Mouse (Mus musculus): ENCODE measurements at regions not wholly inside any gene's neighbourhood (a gene's known extent, or its start where the extent isn't known, plus 50 kb on each side); places are given as distances from the start of the nearest gene placed in this dataset.

GRCm38 (mm10) chr8:24283901-24284405, 441.7 kb downstream of the Adam3 start:
- no peak for DNase-seq

- no peak for DNase-seq
These were observed 445.4 kb downstream of the Adam3 start for GRCm38 (mm10) chr8:24280296-24280695.

- DNase-seq = no peak
These were observed 447.3 kb downstream of the Adam3 start for GRCm38 (mm10) chr8:24278391-24278790.

GRCm38 (mm10) chr8:24261359-24261758, 464.3 kb downstream of the Adam3 start:
- no peak for DNase-seq

GRCm38 (mm10) chr8:24258622-24259021, 467.0 kb downstream of the Adam3 start:
- no peak for DNase-seq

- DNase-seq = no peak
These were observed 483.4 kb downstream of the Adam3 start for GRCm38 (mm10) chr8:24242211-24242610.

- no peak for DNase-seq
These were observed 485.3 kb downstream of the Adam3 start for GRCm38 (mm10) chr8:24240211-24240983.

- DNase-seq = no peak
These were observed 490.7 kb downstream of the Adam3 start for GRCm38 (mm10) chr8:24234981-24235380.

GRCm38 (mm10) chr8:24228148-24228547, 497.5 kb downstream of the Adam3 start:
- no peak for DNase-seq

GRCm38 (mm10) chr8:24227331-24228072, 498.1 kb downstream of the Adam3 start:
- no peak for DNase-seq

- no peak for DNase-seq
These were observed 505.4 kb downstream of the Adam3 start for GRCm38 (mm10) chr8:24220222-24220621.

- no peak for DNase-seq
These were observed 509.0 kb downstream of the Adam3 start for GRCm38 (mm10) chr8:24216655-24217054.

- DNase-seq = no peak
These were observed 510.0 kb downstream of the Adam3 start for GRCm38 (mm10) chr8:24215510-24216138.

GRCm38 (mm10) chr8:24214315-24214714, 511.3 kb downstream of the Adam3 start:
- no peak for DNase-seq

GRCm38 (mm10) chr8:24212216-24213200, 513.1 kb downstream of the Adam3 start:
- no peak for DNase-seq

GRCm38 (mm10) chr8:24211091-24211490, 514.6 kb downstream of the Adam3 start:
- no peak for DNase-seq

All from kidney, postnatal 14 days (tissue).